Mouse (Mus musculus): Measurements from ENCODE around the gene Rtl5. TPM values are rescaled to one million over a fixed set of nuclear protein-coding genes. Genes with fewer than 3 reads are reported as not detected.
"Not testable (repeated sequence)": the region's sequence is repeated elsewhere in the genome, so short reads cannot be mapped to it uniquely, and the experiment has no call there.

Gene Rtl5
- 2.2 TPM in 2 replicates for polyA plus RNA-seq (2014; fragmentation: Nextera tagmentation; extraction: Ambion mirVana)

- H3K36me3 ChIP-seq (replicated peaks; ENCODE audit: control insufficient read depth, insufficient read depth, low read depth, low read length), result no peaks in the 10 kb centered on the region
- H3K4me1 ChIP-seq (ENCODE audit: control insufficient read depth, insufficient read depth, low read length), result no peaks in the 10 kb centered on the region
- H3K4me2 ChIP-seq (ENCODE audit: low read depth, low read length), result peak within 1 kb of the TSS; percentile 67
- H3K4me3 ChIP-seq (ENCODE audit: low read depth, low read length), result peak within 1 kb of the TSS; percentile 44
- DNase-seq (ENCODE audit: low spot score), result peak; percentile 88
- peak within 1 kb of the TSS; percentile 62 for H3K9ac ChIP-seq (replicated peaks; ENCODE audit: low read length)
- H3K9me3 ChIP-seq (replicated peaks; ENCODE audit: control insufficient read depth, low read length), result no peaks in the 10 kb centered on the region
- H3K27ac ChIP-seq (replicated peaks; ENCODE audit: low read depth, low read length), result peak within 1 kb of the TSS; percentile 44; the same call in 1 of the 2 replicates
- no peaks in the 10 kb centered on the region for H3K27me3 ChIP-seq (ENCODE audit: control insufficient read depth, insufficient read depth, low read length)
- WGBS, result 17% methylated on average over 60 of the region's 61 CpGs
- ATAC-seq (replicated peaks; ENCODE audit: insufficient number of reproducible peaks, low FRiP score, low TSS enrichment, low read depth), result peak; percentile 84
These were observed at the start of gene Rtl5 for GRCm38 (mm10) chrX:102070591-102071471. TSS of gene Rtl5 (minus strand) at chrX:102071304.

DNA sequence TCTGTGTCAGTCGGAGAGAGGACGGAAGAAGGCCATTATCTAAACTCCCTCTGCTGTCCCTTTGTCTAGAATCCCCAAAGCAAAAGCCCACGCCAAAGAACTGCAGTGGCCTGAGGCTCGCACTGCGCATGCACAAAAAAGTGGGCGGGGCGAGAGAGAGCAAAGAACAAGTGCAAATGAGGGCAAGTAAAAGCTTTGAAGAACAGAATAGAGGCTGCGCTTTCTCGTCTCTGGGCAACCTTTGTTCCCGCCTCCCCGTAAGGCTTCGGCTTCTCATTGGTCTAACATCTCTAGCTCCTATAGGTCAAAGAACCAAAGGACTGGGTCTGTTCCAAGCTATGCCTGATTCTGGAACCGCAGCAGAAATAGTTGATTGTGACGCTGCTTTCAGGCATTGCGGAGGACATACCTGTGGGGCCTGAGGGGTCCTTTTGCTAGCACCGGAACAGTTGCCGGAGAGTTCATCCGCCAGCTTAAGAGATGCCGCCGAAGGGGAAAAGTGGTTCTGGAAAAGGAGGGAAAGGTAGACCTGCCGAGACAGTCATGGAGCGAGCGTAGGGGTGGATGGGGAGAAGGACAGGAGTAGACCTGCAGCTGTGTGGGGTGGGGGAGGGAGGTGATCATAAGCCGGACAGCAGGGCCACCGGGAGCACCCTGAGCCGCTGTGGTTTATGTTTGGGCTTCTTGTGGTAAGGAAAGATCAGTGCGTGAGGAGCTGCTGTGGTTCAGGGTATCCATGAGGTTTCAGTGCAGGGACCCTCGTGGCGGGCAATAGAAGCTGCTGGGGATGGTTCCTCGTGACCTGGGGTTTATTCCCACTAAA is 48.1 kb upstream of the Rtl5 start, which contains the start of gene Pin4:
Pin4 (plus strand) TSS at position 406 of the 823 bp plus-strand sequence.
- Histone ChIP-seq H3K27me3 (ENCODE audit: control insufficient read depth, insufficient read depth, low read length) (no peaks in the 10 kb centered on the region), H3K4me2 (ENCODE audit: low read depth, low read length) (peak within 1 kb of the TSS; percentile 43), H3K27ac (replicated peaks; ENCODE audit: low read depth, low read length) (no peak within 1 kb of the TSS), H3K4me1 (ENCODE audit: control insufficient read depth, insufficient read depth, low read length) (no peaks in the 10 kb centered on the region), H3K9me3 (replicated peaks; ENCODE audit: control insufficient read depth, low read length) (no peaks in the 10 kb centered on the region), H3K36me3 (replicated peaks; ENCODE audit: control insufficient read depth, insufficient read depth, low read depth, low read length) (no peaks in the 10 kb centered on the region), H3K9ac (replicated peaks; ENCODE audit: low read length) (peak within 1 kb of the TSS; percentile 59), H3K4me3 (ENCODE audit: low read depth, low read length) (peak within 1 kb of the TSS; percentile 56)
- ATAC-seq (replicated peaks; ENCODE audit: insufficient number of reproducible peaks, low FRiP score, low TSS enrichment, low read depth) (peak; percentile 99), DNase-seq (ENCODE audit: low spot score) (peak; percentile 95)
- WGBS, result 12% methylated on average over 30 of the region's 30 CpGs

DNA sequence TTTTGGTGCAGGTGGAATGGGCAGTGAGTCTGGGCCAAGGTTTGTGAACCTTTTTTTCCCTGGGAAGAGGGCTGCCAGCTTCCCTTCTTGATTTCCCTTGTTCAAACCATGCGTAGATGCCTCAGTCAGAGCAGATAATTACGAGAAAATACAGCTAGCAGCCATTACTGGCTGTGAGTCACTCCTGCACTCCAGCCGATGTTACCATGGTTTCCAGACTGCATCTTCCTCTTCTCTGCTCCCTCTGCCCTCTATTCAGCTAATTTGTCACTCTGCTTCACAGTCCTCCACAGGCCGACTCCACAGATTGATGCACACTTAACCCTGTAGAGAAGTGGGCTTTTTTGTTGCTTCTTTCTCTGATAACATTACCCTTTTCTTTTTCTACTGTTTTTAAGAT is 44.6 kb upstream of the Rtl5 start:
- WGBS, result 52% methylated on average over 4 of the region's 4 CpGs
- no peak for ATAC-seq (replicated peaks; ENCODE audit: insufficient number of reproducible peaks, low FRiP score, low TSS enrichment, low read depth)

GRCm38 (mm10) chrX:102109349-102109748 is 38.2 kb upstream of the Rtl5 start:
- H3K4me1 ChIP-seq (ENCODE audit: control insufficient read depth, insufficient read depth, low read length); H3K4me3 ChIP-seq (ENCODE audit: low read depth, low read length); H3K9ac ChIP-seq (replicated peaks; ENCODE audit: low read length); H3K4me2 ChIP-seq (ENCODE audit: low read depth, low read length); H3K36me3 ChIP-seq (replicated peaks; ENCODE audit: control insufficient read depth, insufficient read depth, low read depth, low read length); DNase-seq (ENCODE audit: low spot score); H3K27me3 ChIP-seq (ENCODE audit: control insufficient read depth, insufficient read depth, low read length); H3K27ac ChIP-seq (replicated peaks; ENCODE audit: low read depth, low read length); ATAC-seq (replicated peaks; ENCODE audit: insufficient number of reproducible peaks, low FRiP score, low TSS enrichment, low read depth); H3K9me3 ChIP-seq (replicated peaks; ENCODE audit: control insufficient read depth, low read length): not testable (repeated sequence)
- WGBS, result 79% methylated on average over 5 of the region's 5 CpGs

More for the DNA sequence above, 44.6 kb upstream of the Rtl5 start:
- H3K27me3 ChIP-seq (ENCODE audit: control insufficient read depth, insufficient read depth, low read length), result no peaks in the 10 kb centered on the region
- no peak overlapping the region for H3K4me2 ChIP-seq (ENCODE audit: low read depth, low read length)
- no peaks in the 10 kb centered on the region for H3K4me1 ChIP-seq (ENCODE audit: control insufficient read depth, insufficient read depth, low read length)
- DNase-seq (ENCODE audit: low spot score), result no peak
- H3K9ac ChIP-seq (replicated peaks; ENCODE audit: low read length), result no peak overlapping the region
- no peak overlapping the region for H3K27ac ChIP-seq (replicated peaks; ENCODE audit: low read depth, low read length)
- no peak overlapping the region for H3K4me3 ChIP-seq (ENCODE audit: low read depth, low read length)
- no peaks in the 10 kb centered on the region for H3K9me3 ChIP-seq (replicated peaks; ENCODE audit: control insufficient read depth, low read length)
- H3K36me3 ChIP-seq (replicated peaks; ENCODE audit: control insufficient read depth, insufficient read depth, low read depth, low read length), result no peaks in the 10 kb centered on the region

GRCm38 (mm10) chrX:102103830-102104229 is 32.7 kb upstream of the Rtl5 start:
- not testable (repeated sequence) for H3K9me3 ChIP-seq (replicated peaks; ENCODE audit: control insufficient read depth, low read length); H3K27me3 ChIP-seq (ENCODE audit: control insufficient read depth, insufficient read depth, low read length); H3K36me3 ChIP-seq (replicated peaks; ENCODE audit: control insufficient read depth, insufficient read depth, low read depth, low read length); H3K4me2 ChIP-seq (ENCODE audit: low read depth, low read length); H3K4me1 ChIP-seq (ENCODE audit: control insufficient read depth, insufficient read depth, low read length); ATAC-seq (replicated peaks; ENCODE audit: insufficient number of reproducible peaks, low FRiP score, low TSS enrichment, low read depth); H3K27ac ChIP-seq (replicated peaks; ENCODE audit: low read depth, low read length); DNase-seq (ENCODE audit: low spot score); H3K4me3 ChIP-seq (ENCODE audit: low read depth, low read length); H3K9ac ChIP-seq (replicated peaks; ENCODE audit: low read length)
- WGBS, result 66% methylated on average over 2 of the region's 2 CpGs

- H3K9me3 ChIP-seq (replicated peaks; ENCODE audit: control insufficient read depth, low read length), result no peaks in the 10 kb centered on the region
- H3K27ac ChIP-seq (replicated peaks; ENCODE audit: low read depth, low read length), result no peak overlapping the region
- H3K4me3 ChIP-seq (ENCODE audit: low read depth, low read length), result no peak overlapping the region
- no peaks in the 10 kb centered on the region for H3K27me3 ChIP-seq (ENCODE audit: control insufficient read depth, insufficient read depth, low read length)
- 60% methylated on average over 7 of the region's 7 CpGs for WGBS
- H3K36me3 ChIP-seq (replicated peaks; ENCODE audit: control insufficient read depth, insufficient read depth, low read depth, low read length), result no peaks in the 10 kb centered on the region
- ATAC-seq (replicated peaks; ENCODE audit: insufficient number of reproducible peaks, low FRiP score, low TSS enrichment, low read depth) (no peak), DNase-seq (ENCODE audit: low spot score) (no peak)
- H3K4me2 ChIP-seq (ENCODE audit: low read depth, low read length), result no peak overlapping the region
- no peaks in the 10 kb centered on the region for H3K4me1 ChIP-seq (ENCODE audit: control insufficient read depth, insufficient read depth, low read length)
- H3K9ac ChIP-seq (replicated peaks; ENCODE audit: low read length), result no peak overlapping the region
These were observed 30.8 kb upstream of the Rtl5 start for GRCm38 (mm10) chrX:102101886-102102285.

DNA sequence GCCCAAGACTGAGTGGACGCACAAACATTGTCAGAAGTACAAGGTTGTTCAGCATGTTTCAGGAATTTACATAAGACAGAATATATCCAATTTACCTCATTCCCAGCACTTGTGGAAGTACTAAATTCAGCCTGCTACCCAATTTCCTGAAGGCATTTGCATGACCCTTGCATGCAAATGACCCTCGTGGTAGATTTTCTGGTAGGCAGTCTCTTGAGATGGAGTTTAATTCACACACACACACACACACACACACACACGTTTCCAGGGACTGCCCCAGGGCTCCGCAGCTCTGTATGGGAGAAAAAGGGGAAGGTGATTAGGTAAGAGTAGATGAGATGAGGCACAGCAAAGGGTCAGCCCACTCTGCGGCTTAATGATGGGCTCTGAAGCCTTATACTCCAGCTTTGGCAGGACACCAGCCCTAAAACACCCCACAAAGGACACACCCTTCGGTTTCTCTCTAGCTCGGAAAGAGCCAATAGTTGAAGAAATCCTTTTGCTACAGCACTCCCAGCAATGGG is 23.3 kb upstream of the Rtl5 start:
- Histone ChIP-seq H3K4me3 (ENCODE audit: low read depth, low read length) (no peak overlapping the region), H3K27ac (replicated peaks; ENCODE audit: low read depth, low read length) (no peak overlapping the region), H3K27me3 (ENCODE audit: control insufficient read depth, insufficient read depth, low read length) (no peaks in the 10 kb centered on the region), H3K4me2 (ENCODE audit: low read depth, low read length) (no peak overlapping the region), H3K4me1 (ENCODE audit: control insufficient read depth, insufficient read depth, low read length) (no peaks in the 10 kb centered on the region), H3K9ac (replicated peaks; ENCODE audit: low read length) (no peak overlapping the region), H3K9me3 (replicated peaks; ENCODE audit: control insufficient read depth, low read length) (no peaks in the 10 kb centered on the region), H3K36me3 (replicated peaks; ENCODE audit: control insufficient read depth, insufficient read depth, low read depth, low read length) (no peaks in the 10 kb centered on the region)
- no peak for DNase-seq (ENCODE audit: low spot score)
- ATAC-seq (replicated peaks; ENCODE audit: insufficient number of reproducible peaks, low FRiP score, low TSS enrichment, low read depth), result no peak
- 75% methylated on average over 7 of the region's 7 CpGs for WGBS
